Mouse (Mus musculus): ENCODE measurements around the gene Ass1. TPM values are rescaled to one million over a fixed set of nuclear protein-coding genes. Genes with fewer than 3 reads are reported as not detected.
"Not testable (repeated sequence)": the region's sequence is repeated elsewhere in the genome, so short reads cannot be mapped to it uniquely, and the experiment has no call there.

Gene Ass1
- total and polyA plus RNA-seq, 3 experiments: 4.9 to 6.5 (median 5.4) TPM

DNA sequence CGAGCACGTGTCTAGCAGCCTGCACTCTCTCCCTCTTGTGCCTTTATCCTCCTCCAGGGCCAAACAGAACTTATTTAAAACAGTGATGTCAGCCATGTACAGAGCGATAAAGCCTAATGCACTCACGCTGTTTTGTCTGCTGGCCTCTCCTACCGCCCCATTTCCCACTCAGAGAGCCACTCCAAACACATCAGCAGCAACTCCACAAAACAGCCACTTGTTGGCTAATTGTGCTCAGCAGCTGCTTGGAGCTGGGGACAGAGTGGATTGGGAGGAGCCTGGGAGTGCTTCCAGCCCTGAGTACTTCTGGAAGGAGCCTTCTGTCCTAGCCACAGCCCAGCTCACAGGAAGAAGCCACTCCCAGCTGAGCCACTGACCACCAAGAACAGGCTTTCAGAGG is 67.0 kb downstream of the Ass1 start:
- TF ChIP-seq POLR2A (IDR thresholded peaks at IDR 0.05; ENCODE audit: insufficient read depth, low read depth, low read length) (no peak), EP300 (IDR thresholded peaks at IDR 0.05; ENCODE audit: insufficient read depth, low read depth, low read length) (no peak), CTCF (IDR thresholded peaks at IDR 0.05) (no peak)

DNA sequence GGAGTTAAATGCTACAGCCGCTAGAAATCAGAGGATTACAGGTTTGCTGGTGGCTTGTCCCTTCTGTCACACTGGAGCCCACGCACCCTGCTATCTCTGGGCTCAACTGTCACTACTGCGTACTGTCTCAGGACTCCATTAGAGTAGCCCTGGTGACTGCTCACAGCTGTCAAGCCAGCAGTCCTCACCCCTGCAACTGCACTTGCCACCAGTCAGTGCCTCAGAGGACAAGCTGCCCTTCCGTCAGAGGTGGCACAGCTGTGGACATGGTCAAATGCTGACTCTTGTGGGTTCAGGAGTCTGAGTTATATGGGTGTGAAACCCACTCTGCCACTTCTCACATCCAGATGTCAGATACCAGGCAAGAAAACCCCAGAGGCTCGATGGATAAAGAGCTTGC is 68.7 kb downstream of the Ass1 start:
- no peak overlapping the region for H3K9ac ChIP-seq (ENCODE audit: low read depth, low read length)
- no peaks in the 10 kb centered on the region for H3K36me3 ChIP-seq (ENCODE audit: control insufficient read depth, insufficient read depth, low read length)
- no peaks in the 10 kb centered on the region for H3K27me3 ChIP-seq (ENCODE audit: control insufficient read depth, insufficient read depth, low read length)
- no peak overlapping the region for H3K27ac ChIP-seq
- 54% methylated on average over 5 of the region's 5 CpGs for WGBS
- no peaks in the 10 kb centered on the region for H3K79me2 ChIP-seq (replicated peaks; ENCODE audit: control insufficient read depth, insufficient read depth, low read length)
- no peak for DNase-seq
- intact Hi-C loops (cut with DNase I): no loop called here
- TF ChIP-seq CTCF (IDR thresholded peaks at IDR 0.05) (no peak), EP300 (IDR thresholded peaks at IDR 0.05; ENCODE audit: insufficient read depth, low read depth, low read length) (no peak), POLR2A (IDR thresholded peaks at IDR 0.05; ENCODE audit: insufficient read depth, low read depth, low read length) (no peak)
- no peak overlapping the region for H3K4me3 ChIP-seq
- H3K4me1 ChIP-seq (ENCODE audit: control insufficient read depth, insufficient read depth, low read length): no peaks in the 10 kb centered on the region; the same call in none of the 2 replicates

More for the DNA sequence above, 67.0 kb downstream of the Ass1 start:
- Histone ChIP-seq H3K27me3 (ENCODE audit: control insufficient read depth, insufficient read depth, low read length) (no peaks in the 10 kb centered on the region), H3K9ac (ENCODE audit: low read depth, low read length) (no peak overlapping the region), H3K27ac (no peak overlapping the region), H3K36me3 (ENCODE audit: control insufficient read depth, insufficient read depth, low read length) (no peaks in the 10 kb centered on the region), H3K4me3 (no peak overlapping the region), H3K79me2 (replicated peaks; ENCODE audit: control insufficient read depth, insufficient read depth, low read length) (no peaks in the 10 kb centered on the region), H3K4me1 (ENCODE audit: control insufficient read depth, insufficient read depth, low read length) (no peaks in the 10 kb centered on the region; the same call in none of the 2 replicates)
- intact Hi-C loops (cut with DNase I): no loop called here
- 34% methylated on average over 5 of the region's 5 CpGs for WGBS
- DNase-seq: peak; percentile 65 to 77

DNA sequence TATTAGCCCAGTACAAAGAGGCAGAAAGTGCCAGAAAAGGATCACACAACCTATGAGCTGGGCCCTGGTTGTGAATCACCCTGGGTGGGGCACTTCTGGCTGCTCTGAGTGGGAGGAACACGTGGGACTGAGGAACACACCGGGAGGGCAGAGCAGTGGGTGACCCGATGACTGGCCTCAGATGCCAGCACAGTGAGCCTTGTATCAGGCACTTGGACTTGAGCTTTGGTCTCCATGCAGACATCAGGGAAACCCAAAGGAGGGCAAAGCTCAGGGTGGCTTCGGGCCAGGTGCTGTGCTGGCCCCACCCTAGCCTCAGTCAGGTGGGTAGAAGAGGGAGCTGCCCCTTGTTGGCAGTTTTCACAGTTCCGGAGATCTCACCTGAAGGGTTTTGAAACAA is 71.6 kb downstream of the Ass1 start:
- intact Hi-C loops (cut with DNase I): no loop called here

DNA sequence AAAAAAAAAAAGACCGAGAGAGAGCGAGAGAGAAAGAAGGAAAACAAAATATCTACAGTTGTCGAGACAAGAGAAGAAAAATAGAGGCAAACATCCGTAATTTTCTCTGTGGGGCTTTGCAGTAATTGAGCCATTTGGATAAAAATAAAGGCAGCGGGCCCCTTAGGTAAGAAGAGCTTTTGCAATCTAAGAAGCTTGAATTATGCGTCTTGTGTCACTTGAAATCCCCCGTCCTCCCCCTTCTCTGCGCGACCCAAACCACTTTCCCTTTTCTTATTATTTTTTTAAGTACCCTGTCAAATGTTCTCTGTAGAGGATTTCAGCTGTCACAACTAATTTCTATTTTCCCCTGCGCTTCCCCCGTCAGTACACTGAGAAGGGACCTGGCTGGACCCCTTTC is 77.7 kb downstream of the Ass1 start:
- Histone ChIP-seq H3K27ac (no peak overlapping the region), H3K79me2 (replicated peaks; ENCODE audit: control insufficient read depth, insufficient read depth, low read length) (no peaks in the 10 kb centered on the region), H3K9ac (ENCODE audit: low read depth, low read length) (no peak overlapping the region), H3K27me3 (ENCODE audit: control insufficient read depth, insufficient read depth, low read length) (no peaks in the 10 kb centered on the region; the same call in 1 of the 2 replicates), H3K36me3 (ENCODE audit: control insufficient read depth, insufficient read depth, low read length) (no peaks in the 10 kb centered on the region), H3K4me1 (ENCODE audit: control insufficient read depth, insufficient read depth, low read length) (no peaks in the 10 kb centered on the region), H3K4me3 (no peak overlapping the region)
- WGBS: 76% methylated on average over 11 of the region's 11 CpGs
- no peak for TF ChIP-seq POLR2A (IDR thresholded peaks at IDR 0.05; ENCODE audit: insufficient read depth, low read depth, low read length)
- TF ChIP-seq CTCF (IDR thresholded peaks at IDR 0.05): no peak
- no peak for TF ChIP-seq EP300 (IDR thresholded peaks at IDR 0.05; ENCODE audit: insufficient read depth, low read depth, low read length)
- no peak for DNase-seq
- intact Hi-C loops (cut with DNase I): no loop called here

More for the DNA sequence above, 71.6 kb downstream of the Ass1 start:
- Histone ChIP-seq H3K27me3 (ENCODE audit: control insufficient read depth, insufficient read depth, low read length) (no peaks in the 10 kb centered on the region), H3K36me3 (ENCODE audit: control insufficient read depth, insufficient read depth, low read length) (no peaks in the 10 kb centered on the region), H3K4me3 (no peak overlapping the region), H3K4me1 (ENCODE audit: control insufficient read depth, insufficient read depth, low read length) (no peaks in the 10 kb centered on the region; the same call in none of the 2 replicates), H3K9ac (ENCODE audit: low read depth, low read length) (no peak overlapping the region), H3K79me2 (replicated peaks; ENCODE audit: control insufficient read depth, insufficient read depth, low read length) (no peaks in the 10 kb centered on the region), H3K27ac (no peak overlapping the region)
- WGBS: 80% methylated on average over 5 of the region's 5 CpGs
- no peak for DNase-seq
- TF ChIP-seq CTCF (IDR thresholded peaks at IDR 0.05) (no peak), EP300 (IDR thresholded peaks at IDR 0.05; ENCODE audit: insufficient read depth, low read depth, low read length) (no peak), POLR2A (IDR thresholded peaks at IDR 0.05; ENCODE audit: insufficient read depth, low read depth, low read length) (no peak)

DNA sequence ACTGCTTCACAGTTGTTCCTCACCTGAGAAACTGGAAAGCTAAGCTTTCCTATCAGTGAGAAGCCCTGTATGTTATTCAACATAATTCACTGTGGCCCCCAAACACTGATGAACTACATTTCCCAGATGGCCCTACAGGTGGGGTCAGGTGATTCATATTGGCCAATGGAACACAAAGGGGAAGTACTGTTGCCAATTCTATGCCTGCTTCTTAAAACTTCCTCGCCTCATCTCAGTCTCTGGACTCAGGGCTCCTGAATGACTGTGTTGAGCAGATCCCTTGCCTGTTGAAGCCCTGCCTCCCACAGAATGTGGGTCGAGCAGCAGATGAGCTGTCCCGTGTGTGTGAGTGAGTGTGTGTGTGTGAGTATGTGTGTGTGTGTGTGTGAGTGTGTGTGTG is 80.5 kb downstream of the Ass1 start:
- no peak for TF ChIP-seq POLR2A (IDR thresholded peaks at IDR 0.05; ENCODE audit: insufficient read depth, low read depth, low read length)
- no peak for TF ChIP-seq CTCF (IDR thresholded peaks at IDR 0.05)
- no peak for TF ChIP-seq EP300 (IDR thresholded peaks at IDR 0.05; ENCODE audit: insufficient read depth, low read depth, low read length)
- Histone ChIP-seq H3K9ac (ENCODE audit: low read depth, low read length) (no peak overlapping the region), H3K27ac (no peak overlapping the region), H3K27me3 (ENCODE audit: control insufficient read depth, insufficient read depth, low read length) (no peaks in the 10 kb centered on the region; the same call in 1 of the 2 replicates), H3K4me3 (no peak overlapping the region), H3K79me2 (replicated peaks; ENCODE audit: control insufficient read depth, insufficient read depth, low read length) (no peaks in the 10 kb centered on the region), H3K36me3 (ENCODE audit: control insufficient read depth, insufficient read depth, low read length) (no peaks in the 10 kb centered on the region), H3K4me1 (ENCODE audit: control insufficient read depth, insufficient read depth, low read length) (no peaks in the 10 kb centered on the region)
- no peak for DNase-seq
- intact Hi-C loops (cut with DNase I): no loop called here
- 73% methylated on average over 3 of the region's 3 CpGs for WGBS

DNA sequence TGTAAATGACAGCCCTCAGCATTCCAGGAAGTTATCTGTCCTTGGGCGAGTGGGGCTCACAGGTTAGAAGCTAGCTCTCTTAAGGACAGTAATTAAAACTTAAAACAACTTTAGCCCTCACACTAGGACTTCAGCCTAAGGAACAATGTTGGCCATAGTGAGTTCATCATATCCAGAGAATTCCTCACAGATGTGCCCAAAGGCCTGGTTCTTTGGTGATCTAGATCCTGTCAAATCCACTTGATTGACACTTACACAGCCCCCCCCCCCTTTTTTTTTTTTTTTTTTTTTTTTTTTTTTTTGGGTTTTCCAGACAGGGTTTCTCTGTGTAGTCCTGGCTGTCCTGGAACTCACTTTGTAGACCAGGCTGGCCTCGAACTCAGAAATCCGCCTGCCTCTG is 81.3 kb downstream of the Ass1 start:
- H3K36me3 ChIP-seq (ENCODE audit: control insufficient read depth, insufficient read depth, low read length); H3K27me3 ChIP-seq (ENCODE audit: control insufficient read depth, insufficient read depth, low read length); DNase-seq; H3K4me1 ChIP-seq (ENCODE audit: control insufficient read depth, insufficient read depth, low read length); H3K27ac ChIP-seq; H3K4me3 ChIP-seq; H3K9ac ChIP-seq (ENCODE audit: low read depth, low read length); H3K79me2 ChIP-seq (replicated peaks; ENCODE audit: control insufficient read depth, insufficient read depth, low read length); intact Hi-C loops (cut with DNase I): not testable (repeated sequence)
- WGBS: 91% methylated on average over 3 of the region's 3 CpGs

Data from heart, adult 2 months (tissue).